40 mouse cellular contexts compared by ENCODE assay signal in the genomic region with DNA sequence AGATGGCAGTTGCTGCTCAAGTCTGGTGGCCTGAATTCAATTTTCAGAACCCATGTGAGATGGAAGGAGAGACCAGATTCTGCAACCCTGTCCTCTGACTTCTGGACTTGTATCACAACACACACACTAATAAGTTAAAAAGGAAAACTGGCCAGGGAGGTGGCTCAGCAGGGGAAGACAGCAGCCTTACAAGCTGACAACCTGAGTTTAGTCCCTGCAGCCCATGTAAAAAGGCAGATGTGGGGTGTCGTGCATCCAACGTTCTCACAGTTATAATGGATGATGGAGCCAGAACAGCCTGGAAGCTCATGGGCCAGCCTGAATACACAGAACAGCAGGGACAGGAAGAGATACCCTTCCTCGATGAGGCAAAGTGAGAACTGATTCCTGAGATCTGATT. TPM values are rescaled to one million over a fixed set of nuclear protein-coding genes. Genes with fewer than 3 reads are reported as not detected.
"Had no signal": no experiment of that assay in that cellular context is flagged by ENCODE, and none has a peak within 500 bp of the region (broad histone marks: within the 10 kb centered on the region; RNA-seq: fewer than 3 reads in every experiment).

No protein-coding gene starts in this region.

- ATAC-seq: liver, embryonic 12.5 days; liver, postnatal 0 days; lung, postnatal 0 days; midbrain, embryonic 13.5 days; midbrain, embryonic 15.5 days; midbrain, embryonic 16.5 days had no signal

- H3K27me3 ChIP-seq: limb, embryonic 12.5 days; limb, embryonic 13.5 days; limb, embryonic 15.5 days; liver, embryonic 12.5 days; liver, embryonic 13.5 days; liver, embryonic 15.5 days; lung, embryonic 15.5 days; midbrain, embryonic 12.5 days; midbrain, embryonic 13.5 days; midbrain, embryonic 15.5 days; neural tube, embryonic 12.5 days had no signal

- H3K4me2 ChIP-seq: limb, embryonic 12.5 days; limb, embryonic 13.5 days; limb, embryonic 15.5 days; liver, embryonic 11.5 days; liver, embryonic 12.5 days; liver, embryonic 13.5 days; liver, embryonic 15.5 days; lung, embryonic 14.5 days; lung, embryonic 15.5 days; midbrain, embryonic 12.5 days; midbrain, embryonic 13.5 days; midbrain, embryonic 15.5 days; neural tube, embryonic 12.5 days had no signal

- H3K27ac ChIP-seq: limb, embryonic 10.5 days; limb, embryonic 12.5 days; limb, embryonic 13.5 days; limb, embryonic 15.5 days; liver, embryonic 12.5 days; liver, embryonic 13.5 days; liver, embryonic 14.5 days; liver, embryonic 15.5 days; lung, embryonic 15.5 days; macrophage; midbrain, embryonic 12.5 days; midbrain, embryonic 13.5 days; midbrain, embryonic 15.5 days; neural tube, embryonic 12.5 days had no signal

- H3K9me3 ChIP-seq: limb, embryonic 10.5 days; limb, embryonic 12.5 days; limb, embryonic 13.5 days; limb, embryonic 15.5 days; liver, embryonic 12.5 days; liver, embryonic 13.5 days; liver, embryonic 15.5 days; lung, embryonic 15.5 days; midbrain, embryonic 12.5 days; midbrain, embryonic 13.5 days; midbrain, embryonic 15.5 days; neural tube, embryonic 12.5 days had no signal

- H3K36me3 ChIP-seq: limb, embryonic 10.5 days; limb, embryonic 12.5 days; limb, embryonic 13.5 days; limb, embryonic 15.5 days; liver, embryonic 12.5 days; liver, embryonic 13.5 days; liver, embryonic 15.5 days; lung, embryonic 15.5 days; midbrain, embryonic 12.5 days; midbrain, embryonic 13.5 days; midbrain, embryonic 15.5 days; neural tube, embryonic 12.5 days had no signal

- H3K4me3 ChIP-seq: limb, embryonic 10.5 days; limb, embryonic 12.5 days; limb, embryonic 13.5 days; limb, embryonic 15.5 days; liver, embryonic 12.5 days; liver, embryonic 13.5 days; liver, embryonic 15.5 days; lung, embryonic 15.5 days; megakaryocyte, embryonic 14.5 days; midbrain, embryonic 12.5 days; midbrain, embryonic 13.5 days; midbrain, embryonic 15.5 days; myocyte; neural tube, embryonic 12.5 days had no signal

- DNase-seq: left cerebral cortex, postnatal 4 days; liver; liver, embryonic 13.5 days; liver, postnatal 0 days; lung, adult 18-20 months; lung, adult 2 months; lung, embryonic 14.5 days; lung, postnatal 10 days; lung, postnatal 14 days; lung, postnatal 36 days; lung, postnatal 4 days; midbrain, embryonic 14.5 days had no signal

- H3K9ac ChIP-seq: limb, embryonic 12.5 days; limb, embryonic 13.5 days; limb, embryonic 15.5 days; liver, embryonic 12.5 days; liver, embryonic 13.5 days; liver, embryonic 14.5 days; liver, embryonic 15.5 days; liver, postnatal 0 days; lung, embryonic 14.5 days; lung, embryonic 15.5 days; midbrain, embryonic 12.5 days; midbrain, embryonic 13.5 days; midbrain, embryonic 15.5 days; neural tube, embryonic 12.5 days had no signal

- H3K4me1 ChIP-seq: limb, embryonic 10.5 days; limb, embryonic 12.5 days; limb, embryonic 13.5 days; limb, embryonic 15.5 days; liver, embryonic 12.5 days; liver, embryonic 13.5 days; liver, embryonic 15.5 days; lung, embryonic 15.5 days; midbrain, embryonic 12.5 days; midbrain, embryonic 13.5 days; midbrain, embryonic 15.5 days; neural tube, embryonic 12.5 days had no signal

RNA-seq across cellular contexts. Expression of gene Ffar4, which starts 15.5 kb away (rescaled TPM):
- total RNA-seq: left cerebral cortex, postnatal 14 days; left cerebral cortex, postnatal 25 days; left cerebral cortex, postnatal 36 days; megakaryocyte-erythroid progenitor cell, adult 5-6 weeks; monocyte, adult 5-6 weeks had no signal
- polyA plus RNA-seq: limb, embryonic 13.5 days; macrophage; midbrain, embryonic 12.5 days; midbrain, embryonic 13.5 days; myocyte; neural tube, embryonic 11.5 days; neural tube, embryonic 12.5 days had no signal

RNA-seq across cellular contexts. Expression of gene Rbp4, which starts 43.7 kb away (rescaled TPM):
- total RNA-seq: megakaryocyte progenitor cell, adult 5-6 weeks; megakaryocyte, adult 5-6 weeks; megakaryocyte-erythroid progenitor cell, adult 5-6 weeks; monocyte, adult 5-6 weeks had no signal
- polyA plus RNA-seq: macrophage had no signal

RNA-seq across cellular contexts. Expression of gene Pde6c, which starts 51.2 kb away (rescaled TPM):
- total RNA-seq: megakaryocyte progenitor cell, adult 5-6 weeks; megakaryocyte, adult 5-6 weeks; megakaryocyte-erythroid progenitor cell, adult 5-6 weeks; midbrain, postnatal 0 days; monocyte, adult 5-6 weeks had no signal
- polyA plus RNA-seq: limb, embryonic 10.5 days; limb, embryonic 12.5 days; limb, embryonic 13.5 days; limb, embryonic 15.5 days; lung, adult 2 months; lung, embryonic 14.5 days; lung, embryonic 15.5 days; lung, embryonic 16.5 days; lung, postnatal 0 days; macrophage; midbrain, embryonic 16.5 days; myocyte; neural tube, embryonic 11.5 days; neural tube, embryonic 12.5 days had no signal
